Mouse (Mus musculus): ENCODE data around the gene Slamf6. TPM values are rescaled to one million over a fixed set of nuclear protein-coding genes. Genes with fewer than 3 reads are reported as not detected.
"Not testable (repeated sequence)": the region's sequence is repeated elsewhere in the genome, so short reads cannot be mapped to it uniquely, and the experiment has no call there.

Gene Slamf6
- polyA plus RNA-seq, 1 experiment from 2014 or later: 0.88 TPM

DNA sequence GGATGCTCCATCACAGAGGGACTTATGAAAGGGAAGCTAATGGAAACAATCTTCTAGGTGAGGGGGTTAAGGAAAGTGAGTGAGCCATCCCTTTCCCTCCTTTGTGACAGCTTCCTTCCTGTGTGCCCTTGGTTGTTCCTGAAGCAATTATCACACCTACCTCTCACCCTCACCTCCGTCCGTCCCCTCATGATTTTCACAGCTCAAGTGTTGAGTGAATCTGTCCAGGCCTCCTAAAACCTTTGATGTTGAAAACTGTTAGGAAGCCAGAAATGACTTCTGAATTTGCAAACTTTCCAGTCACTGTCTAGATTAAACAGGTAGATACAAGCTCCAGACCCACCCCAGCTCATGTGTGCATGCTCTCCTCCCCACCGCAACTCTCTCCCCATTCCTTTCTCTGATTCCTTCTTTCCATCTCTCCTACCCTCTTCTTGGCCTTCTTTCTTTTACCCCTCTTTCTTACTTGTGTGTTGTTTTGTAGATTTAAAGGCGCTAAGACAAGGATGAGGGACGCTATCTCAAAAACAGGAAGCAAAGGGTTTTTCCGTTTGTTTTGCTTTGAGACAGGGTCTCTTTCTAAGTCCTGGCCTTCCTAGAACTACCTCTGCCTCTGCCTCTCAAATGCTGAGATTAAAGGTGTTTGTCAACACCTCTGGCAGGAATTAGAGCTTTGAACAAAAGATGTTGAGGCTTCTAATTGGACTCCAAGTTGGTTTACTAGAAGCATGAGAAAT is 48.9 kb downstream of the Slamf6 start:
- H3K9ac ChIP-seq: no peak overlapping the region
- H3K4me3 ChIP-seq (replicated peaks): no peak overlapping the region
- ATAC-seq: no peak
- no peaks in the 10 kb centered on the region for H3K27me3 ChIP-seq (replicated peaks)
- WGBS: 78% methylated on average over 6 of the region's 6 CpGs
- no peak overlapping the region for H3K27ac ChIP-seq
- no peak overlapping the region for H3K4me2 ChIP-seq (replicated peaks)
- H3K9me3 ChIP-seq: no peaks in the 10 kb centered on the region
- H3K36me3 ChIP-seq: no peaks in the 10 kb centered on the region
- no peaks in the 10 kb centered on the region for H3K4me1 ChIP-seq (replicated peaks)

DNA sequence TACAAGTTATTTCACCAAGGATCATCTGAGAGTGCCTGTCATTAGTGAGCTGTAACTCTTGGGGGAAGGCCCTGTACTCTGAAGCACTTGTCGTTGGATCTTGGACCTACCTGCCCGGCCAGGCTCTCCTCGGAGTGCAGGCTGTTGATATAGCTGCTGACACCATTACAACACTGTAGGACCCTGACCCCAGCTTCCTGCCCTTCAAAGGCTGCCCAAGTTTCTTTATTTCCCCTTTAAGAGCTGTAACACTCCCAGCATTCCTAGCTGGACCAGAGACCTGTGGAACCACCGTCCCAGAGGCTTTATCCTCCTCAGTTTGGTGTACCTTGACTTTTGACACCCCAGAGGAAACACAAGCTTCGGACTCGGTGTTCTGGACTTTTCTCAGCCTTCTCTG is 51.9 kb downstream of the Slamf6 start:
- Histone ChIP-seq H3K9me3 (no peaks in the 10 kb centered on the region), H3K36me3 (no peaks in the 10 kb centered on the region), H3K4me3 (replicated peaks) (no peak overlapping the region), H3K9ac (no peak overlapping the region), H3K4me1 (replicated peaks) (no peaks in the 10 kb centered on the region), H3K27me3 (replicated peaks) (no peaks in the 10 kb centered on the region), H3K4me2 (replicated peaks) (no peak overlapping the region), H3K27ac (no peak overlapping the region)
- WGBS: 88% methylated on average over 6 of the region's 6 CpGs
- no peak for ATAC-seq

DNA sequence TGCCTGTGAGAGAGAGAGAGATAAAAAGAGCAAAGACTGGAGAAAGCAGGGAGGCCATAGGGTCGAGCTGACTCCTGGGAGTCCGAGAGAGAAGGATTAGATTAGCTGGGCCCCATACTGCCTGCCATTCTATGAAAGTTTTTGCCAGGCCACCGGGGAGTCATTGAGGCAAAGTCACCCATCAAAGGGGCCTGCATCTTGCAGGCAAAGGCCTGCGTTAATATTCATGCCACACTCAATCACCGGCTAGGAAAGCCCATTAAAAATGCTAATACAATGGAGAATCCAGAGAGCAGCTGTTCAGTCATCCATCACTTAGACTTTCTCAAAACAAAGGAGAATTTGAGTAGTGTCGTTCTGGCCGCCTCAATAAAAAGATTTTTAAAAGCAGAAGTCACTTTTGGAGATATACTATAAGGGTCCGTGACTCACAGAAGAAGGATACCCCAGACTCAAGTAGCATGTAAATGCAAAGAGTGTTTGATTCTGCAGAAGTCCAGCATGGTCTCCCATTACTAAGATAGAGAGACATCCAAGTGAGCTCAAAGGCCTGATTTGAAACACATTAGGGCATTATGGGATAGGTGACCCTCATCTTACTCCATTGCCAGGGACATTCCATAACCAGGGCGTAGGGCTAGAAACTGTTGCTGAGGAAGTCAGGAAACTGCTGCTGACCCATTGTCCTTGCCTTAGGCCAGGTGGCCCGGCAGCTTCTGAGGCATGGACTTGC is 53.7 kb downstream of the Slamf6 start:
- Histone ChIP-seq H3K9me3 (no peaks in the 10 kb centered on the region), H3K4me3 (replicated peaks) (no peak overlapping the region), H3K9ac (no peak overlapping the region), H3K36me3 (no peaks in the 10 kb centered on the region), H3K27me3 (replicated peaks) (no peaks in the 10 kb centered on the region), H3K4me2 (replicated peaks) (no peak overlapping the region), H3K27ac (no peak overlapping the region), H3K4me1 (replicated peaks) (no peaks in the 10 kb centered on the region)
- no peak for ATAC-seq
- WGBS: 67% methylated on average over 10 of the region's 10 CpGs

DNA sequence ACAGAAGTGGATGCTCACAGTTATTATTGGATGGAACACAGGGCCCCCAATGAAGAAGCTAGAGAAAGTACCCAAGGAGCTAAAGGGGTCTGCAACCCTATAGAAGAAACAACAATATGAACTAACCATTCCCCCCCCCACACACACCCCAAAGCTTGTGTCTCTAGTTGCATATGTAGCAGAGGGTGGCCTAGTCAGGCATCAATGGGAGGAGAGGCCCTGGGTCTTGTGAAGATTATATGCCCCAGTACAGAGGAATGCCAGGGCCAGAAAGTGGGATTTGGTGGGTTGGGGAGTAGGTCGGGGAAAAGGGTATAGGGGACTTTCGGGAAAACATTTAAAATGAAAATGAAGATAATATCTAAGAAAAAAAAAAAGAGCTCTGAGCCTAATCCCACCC is 57.0 kb downstream of the Slamf6 start:
- not testable (repeated sequence) for H3K9ac ChIP-seq; H3K36me3 ChIP-seq; H3K27me3 ChIP-seq (replicated peaks); ATAC-seq; H3K4me1 ChIP-seq (replicated peaks); H3K4me2 ChIP-seq (replicated peaks); H3K4me3 ChIP-seq (replicated peaks); H3K9me3 ChIP-seq; H3K27ac ChIP-seq
- 94% methylated on average over 2 of the region's 2 CpGs for WGBS

DNA sequence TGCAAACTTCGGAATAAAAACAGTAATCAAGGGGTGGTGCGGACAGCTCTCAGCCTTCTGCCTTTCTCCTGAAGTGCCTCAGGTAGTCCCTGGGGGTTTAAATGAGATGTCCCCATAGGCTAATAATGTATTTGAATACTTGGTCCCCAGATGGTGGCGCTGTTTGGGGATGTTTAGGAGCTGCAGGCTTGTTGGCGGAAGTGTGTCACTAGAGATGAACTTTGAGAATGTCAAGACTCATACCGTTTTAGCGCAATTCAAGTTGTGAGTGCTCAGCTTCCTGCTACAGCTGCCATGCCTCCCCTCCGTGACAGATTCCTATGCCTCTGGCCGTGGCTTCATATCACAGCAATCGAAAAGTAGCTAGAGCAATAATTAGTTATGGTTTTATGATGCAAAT is 58.1 kb downstream of the Slamf6 start:
- no peaks in the 10 kb centered on the region for H3K4me1 ChIP-seq (replicated peaks)
- ATAC-seq: no peak
- H3K4me3 ChIP-seq (replicated peaks): no peak overlapping the region
- H3K4me2 ChIP-seq (replicated peaks): no peak overlapping the region
- WGBS: 86% methylated on average over 9 of the region's 9 CpGs
- H3K36me3 ChIP-seq: no peaks in the 10 kb centered on the region
- H3K9me3 ChIP-seq: no peaks in the 10 kb centered on the region
- H3K27me3 ChIP-seq (replicated peaks): no peaks in the 10 kb centered on the region
- H3K9ac ChIP-seq: no peak overlapping the region
- H3K27ac ChIP-seq: no peak overlapping the region

DNA sequence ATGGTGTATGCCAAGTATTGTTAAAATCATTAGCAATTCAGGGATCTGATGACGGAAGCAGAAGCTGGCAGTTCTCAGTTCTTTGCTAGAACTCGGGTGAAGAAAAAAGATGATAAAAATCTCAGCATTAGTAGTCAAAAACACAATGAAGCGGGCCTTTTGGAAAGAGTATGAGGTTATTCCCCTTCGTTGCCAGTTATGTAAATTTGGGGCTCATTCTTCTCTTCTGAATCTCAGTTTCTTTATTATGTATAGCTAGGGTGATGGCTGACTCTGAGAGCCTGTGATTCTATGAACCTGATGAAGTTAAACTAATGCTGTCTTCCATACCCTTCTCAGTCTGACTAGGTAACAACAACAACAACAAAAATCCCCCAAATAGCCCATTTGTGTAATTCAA is 58.5 kb downstream of the Slamf6 start:
- ATAC-seq: no peak

DNA sequence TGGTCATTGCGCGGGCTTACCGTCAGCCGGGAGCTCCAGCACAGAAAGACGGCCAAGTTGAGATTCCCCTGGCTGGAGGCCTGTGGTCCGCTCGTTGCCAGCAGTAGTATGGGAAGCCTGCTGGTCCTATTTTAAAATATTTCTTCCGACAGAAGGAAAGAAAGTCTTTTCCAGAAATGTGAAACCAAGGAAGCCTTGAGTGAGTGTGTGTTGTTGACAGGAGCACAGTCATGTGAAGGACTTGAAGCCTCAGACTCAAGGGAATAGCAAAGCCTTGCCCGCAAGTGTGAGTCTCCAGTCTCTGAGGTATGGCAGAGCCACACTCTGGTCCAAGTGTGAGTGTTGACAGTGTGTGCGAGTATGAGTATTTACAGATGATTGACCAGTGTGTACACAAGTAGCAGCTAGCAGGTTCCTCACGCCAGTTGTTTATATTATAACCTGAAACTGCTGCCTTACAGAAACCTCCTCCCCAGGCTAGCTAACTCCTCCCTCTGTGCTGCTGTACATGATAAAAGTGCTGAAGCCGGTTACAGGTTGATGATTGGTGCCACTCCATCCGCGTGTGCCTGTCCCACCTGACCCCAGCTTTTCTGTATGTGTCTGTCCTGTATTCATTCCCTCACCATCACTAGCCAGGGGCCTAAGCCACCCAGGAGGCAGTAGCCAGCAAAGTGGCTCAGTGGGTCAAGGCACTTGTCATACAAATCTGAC is 59.7 kb downstream of the Slamf6 start:
- WGBS: 77% methylated on average over 14 of the region's 14 CpGs
- Histone ChIP-seq H3K27ac (no peak overlapping the region), H3K4me3 (replicated peaks) (no peak overlapping the region), H3K36me3 (no peaks in the 10 kb centered on the region), H3K4me2 (replicated peaks) (no peak overlapping the region), H3K27me3 (replicated peaks) (no peaks in the 10 kb centered on the region), H3K9ac (no peak overlapping the region), H3K9me3 (no peaks in the 10 kb centered on the region), H3K4me1 (replicated peaks) (no peaks in the 10 kb centered on the region)
- no peak for ATAC-seq

More for the DNA sequence above, 58.5 kb downstream of the Slamf6 start:
- no peaks in the 10 kb centered on the region for H3K9me3 ChIP-seq
- no peak overlapping the region for H3K27ac ChIP-seq
- no peaks in the 10 kb centered on the region for H3K36me3 ChIP-seq
- 86% methylated on average over 4 of the region's 4 CpGs for WGBS
- H3K27me3 ChIP-seq (replicated peaks): no peaks in the 10 kb centered on the region
- H3K4me2 ChIP-seq (replicated peaks): no peak overlapping the region
- H3K4me1 ChIP-seq (replicated peaks): no peaks in the 10 kb centered on the region
- H3K4me3 ChIP-seq (replicated peaks): no peak overlapping the region
- no peak overlapping the region for H3K9ac ChIP-seq

DNA sequence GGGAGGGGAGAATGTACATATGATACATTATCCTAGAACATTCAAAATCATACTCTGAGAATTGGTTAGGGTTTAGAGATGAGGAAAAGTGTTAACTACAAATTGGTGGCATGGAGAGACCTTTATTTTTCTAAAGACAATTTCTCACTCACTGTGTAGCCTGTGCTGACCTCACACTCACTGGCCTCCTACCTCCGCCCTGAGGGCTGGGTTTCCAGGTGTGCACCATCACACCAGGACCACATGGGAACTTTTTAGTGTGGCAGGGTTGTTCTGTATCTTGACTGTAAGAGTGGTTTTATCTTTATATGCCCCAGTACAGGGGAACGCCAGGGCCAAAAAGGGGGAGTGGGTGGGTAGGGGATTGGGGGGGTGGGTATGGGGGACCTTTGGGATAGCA is 60.6 kb downstream of the Slamf6 start:
- ATAC-seq: no peak
- Histone ChIP-seq H3K27ac (no peak overlapping the region), H3K9ac (no peak overlapping the region), H3K36me3 (no peaks in the 10 kb centered on the region), H3K27me3 (replicated peaks) (no peaks in the 10 kb centered on the region), H3K4me2 (replicated peaks) (no peak overlapping the region), H3K4me3 (replicated peaks) (no peak overlapping the region), H3K9me3 (no peaks in the 10 kb centered on the region), H3K4me1 (replicated peaks) (no peaks in the 10 kb centered on the region)
- WGBS: 97% methylated on average over 2 of the region's 2 CpGs

DNA sequence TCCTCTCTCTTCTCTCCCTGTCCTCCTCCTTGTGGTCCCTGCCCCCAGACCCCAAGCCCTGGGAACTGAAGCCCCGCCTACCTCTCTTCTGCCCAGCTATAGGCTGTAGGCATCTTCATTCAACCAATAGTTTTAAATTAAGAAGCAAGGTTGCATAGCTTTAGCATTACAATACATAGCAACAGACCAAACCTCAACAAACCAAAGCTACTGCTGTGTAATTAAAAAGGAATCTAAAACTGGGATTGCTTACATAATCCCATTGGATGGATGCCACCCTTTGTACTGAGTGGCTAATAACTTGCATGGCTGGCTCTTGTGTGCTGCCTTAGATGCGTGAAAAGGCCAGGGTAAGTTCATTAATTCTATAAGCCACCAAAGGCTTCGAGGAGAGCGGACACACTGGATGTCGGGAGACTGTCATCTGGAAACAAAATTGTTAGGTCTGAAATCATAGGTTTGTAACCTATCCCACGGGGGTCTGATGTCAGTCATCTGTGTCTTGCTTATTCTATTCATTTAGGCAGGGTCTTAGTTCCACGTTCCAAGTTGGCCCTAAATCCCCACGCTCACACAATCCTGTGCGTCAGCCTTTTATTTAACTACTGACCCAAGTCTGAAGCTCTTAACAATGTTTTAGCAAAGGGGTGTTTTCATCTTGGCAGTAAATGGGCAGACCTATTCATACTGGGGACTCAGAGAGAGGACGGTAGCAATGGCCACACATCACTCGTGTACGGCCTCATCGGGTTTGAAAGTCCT is 62.8 kb downstream of the Slamf6 start:
- Histone ChIP-seq H3K27me3 (replicated peaks) (no peaks in the 10 kb centered on the region), H3K9me3 (no peaks in the 10 kb centered on the region), H3K4me2 (replicated peaks) (no peak overlapping the region), H3K27ac (no peak overlapping the region), H3K9ac (no peak overlapping the region), H3K4me3 (replicated peaks) (no peak overlapping the region), H3K36me3 (no peaks in the 10 kb centered on the region), H3K4me1 (replicated peaks) (no peaks in the 10 kb centered on the region)
- WGBS: 94% methylated on average over 13 of the region's 13 CpGs
- ATAC-seq: no peak

DNA sequence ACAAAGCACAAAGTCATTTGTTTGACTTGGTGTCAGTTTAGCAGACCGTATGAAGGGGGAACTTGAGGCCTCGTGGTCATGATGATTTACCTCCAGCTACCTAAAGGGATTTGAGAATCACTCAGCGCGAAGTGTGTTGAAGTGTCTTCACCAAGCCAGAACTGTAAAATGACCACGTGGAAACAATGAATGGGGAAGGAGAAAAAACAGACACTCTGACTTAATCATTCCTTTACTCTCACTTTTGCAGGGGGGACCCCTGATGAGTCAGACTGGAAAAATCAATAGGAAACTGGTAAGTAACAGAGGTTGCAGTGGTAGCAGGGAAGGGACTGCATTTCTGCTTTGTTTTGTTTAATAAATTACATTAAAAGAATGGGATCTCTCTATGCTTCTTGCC is 64.9 kb downstream of the Slamf6 start:
- Histone ChIP-seq H3K9me3 (no peaks in the 10 kb centered on the region), H3K27ac (no peak overlapping the region), H3K9ac (no peak overlapping the region), H3K27me3 (replicated peaks) (no peaks in the 10 kb centered on the region), H3K36me3 (no peaks in the 10 kb centered on the region), H3K4me2 (replicated peaks) (no peak overlapping the region), H3K4me1 (replicated peaks) (no peaks in the 10 kb centered on the region), H3K4me3 (replicated peaks) (no peak overlapping the region)
- 65% methylated on average over 5 of the region's 5 CpGs for WGBS
- no peak for ATAC-seq

DNA sequence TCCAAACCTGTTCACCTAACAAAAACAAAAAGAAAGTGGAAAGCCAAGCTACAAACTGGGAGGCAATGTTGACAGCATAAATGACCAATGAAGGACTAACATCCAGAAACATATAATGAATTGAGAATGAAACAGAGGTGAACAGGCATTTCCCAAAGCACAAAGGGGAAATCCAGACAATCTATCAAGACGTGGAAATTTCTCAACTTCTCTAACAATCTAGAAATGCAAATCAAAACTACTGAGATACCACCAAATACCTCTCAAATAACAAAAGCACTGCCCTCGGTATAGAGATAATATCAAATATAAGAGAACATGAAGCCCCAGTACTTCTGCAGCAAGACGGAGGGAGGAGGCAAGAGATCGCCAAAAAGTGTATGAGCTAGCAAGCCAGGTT is 65.4 kb downstream of the Slamf6 start:
- Histone ChIP-seq H3K27ac (no peak overlapping the region), H3K36me3 (no peaks in the 10 kb centered on the region), H3K9ac (no peak overlapping the region), H3K4me1 (replicated peaks) (no peaks in the 10 kb centered on the region), H3K4me3 (replicated peaks) (no peak overlapping the region), H3K27me3 (replicated peaks) (no peaks in the 10 kb centered on the region), H3K9me3 (no peaks in the 10 kb centered on the region), H3K4me2 (replicated peaks) (no peak overlapping the region)
- no peak for ATAC-seq
- WGBS: 73% methylated on average over 4 of the region's 4 CpGs

DNA sequence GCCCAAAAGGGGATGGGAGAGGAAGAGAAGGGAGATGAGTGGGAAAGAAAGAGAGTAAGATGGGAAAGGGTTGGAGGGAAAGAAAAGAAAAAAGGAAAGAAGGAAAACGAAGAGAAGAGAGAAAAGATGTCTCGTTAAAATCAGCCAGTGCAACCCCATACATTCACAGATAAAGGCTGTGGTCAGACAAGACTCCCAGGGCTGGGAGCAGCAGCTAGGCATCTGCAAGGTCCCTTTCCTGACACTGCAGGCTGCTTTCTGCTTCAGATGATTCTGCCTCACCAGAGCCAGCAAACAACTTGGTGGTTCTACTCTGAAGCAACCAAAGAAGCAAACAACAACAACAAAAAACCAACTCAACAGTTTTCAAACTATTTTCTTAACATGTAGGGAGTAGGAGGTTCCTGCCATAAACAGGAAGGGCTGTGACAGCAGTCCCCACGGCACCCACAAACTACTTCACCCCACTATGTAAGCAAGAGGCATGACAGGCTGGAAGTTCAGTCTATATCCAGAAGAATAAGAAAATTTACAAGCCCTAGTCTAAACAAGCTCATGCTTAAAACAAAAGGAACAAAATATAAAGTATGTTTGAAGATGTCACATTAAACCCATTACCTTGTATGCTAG is 66.2 kb downstream of the Slamf6 start:
- H3K4me3 ChIP-seq (replicated peaks): no peak overlapping the region
- no peaks in the 10 kb centered on the region for H3K36me3 ChIP-seq
- H3K9me3 ChIP-seq: no peaks in the 10 kb centered on the region
- H3K4me2 ChIP-seq (replicated peaks): no peak overlapping the region
- no peak overlapping the region for H3K9ac ChIP-seq
- no peaks in the 10 kb centered on the region for H3K27me3 ChIP-seq (replicated peaks)
- H3K4me1 ChIP-seq (replicated peaks): no peaks in the 10 kb centered on the region
- WGBS: 66% methylated on average over 3 of the region's 3 CpGs
- no peak overlapping the region for H3K27ac ChIP-seq
- no peak for ATAC-seq

Data from intestine, embryonic 15.5 days (tissue).